Mouse (Mus musculus): ENCODE measurements around the gene Clec4g. TPM values are rescaled to one million over a fixed set of nuclear protein-coding genes. Genes with fewer than 3 reads are reported as not detected.

The Clec4g gene
- polyA plus RNA-seq, 1 experiment from 2014 or later, result 1.8 TPM

Other genes with a start within 250 kb of the Clec4g start
- gene Tex45, start 249.8 kb downstream of the Clec4g start, polyA plus RNA-seq (2016; fragmentation: Nextera tagmentation; extraction: Ambion mirVana), result 0.08 TPM in 1 of 2 replicates, not detected in the other
- 7.9 and 8.1 TPM in 2 replicates for gene Zfp358, start 227.5 kb downstream of the Clec4g start, polyA plus RNA-seq (2016; fragmentation: Nextera tagmentation; extraction: Ambion mirVana)
- 25.7 and 26.9 TPM in 2 replicates for gene Mcoln1, start 220.2 kb downstream of the Clec4g start, polyA plus RNA-seq (2016; fragmentation: Nextera tagmentation; extraction: Ambion mirVana)
- gene Pnpla6, start 205.3 kb downstream of the Clec4g start, polyA plus RNA-seq (2016; fragmentation: Nextera tagmentation; extraction: Ambion mirVana), result 14.7 and 17.1 TPM in 2 replicates
- gene C330021F23Rik, start 152.7 kb downstream of the Clec4g start, polyA plus RNA-seq (2016; fragmentation: Nextera tagmentation; extraction: Ambion mirVana), result 2.3 and 2.9 TPM in 2 replicates
- 2.0 and 2.2 TPM in 2 replicates for gene Camsap3, start 133.4 kb downstream of the Clec4g start, polyA plus RNA-seq (2016; fragmentation: Nextera tagmentation; extraction: Ambion mirVana)
- gene Xab2, start 99.3 kb downstream of the Clec4g start, polyA plus RNA-seq (2016; fragmentation: Nextera tagmentation; extraction: Ambion mirVana), result 42.8 and 43.2 TPM in 2 replicates
- gene Pet100, start 99.1 kb downstream of the Clec4g start, polyA plus RNA-seq (2016; fragmentation: Nextera tagmentation; extraction: Ambion mirVana), result 97.5 and 101 TPM in 2 replicates
- gene Pcp2, start 95.1 kb downstream of the Clec4g start, polyA plus RNA-seq (2016; fragmentation: Nextera tagmentation; extraction: Ambion mirVana), result 0.11 TPM in 1 of 2 replicates, not detected in the other
- 71.7 and 76.5 TPM in 2 replicates for gene Stxbp2, start 89.7 kb downstream of the Clec4g start, polyA plus RNA-seq (2016; fragmentation: Nextera tagmentation; extraction: Ambion mirVana)
- gene Retn, start 64.9 kb downstream of the Clec4g start, polyA plus RNA-seq (2016; fragmentation: Nextera tagmentation; extraction: Ambion mirVana), result 0.14 and 0.20 TPM in 2 replicates
- gene Mcemp1, start 54.9 kb downstream of the Clec4g start, polyA plus RNA-seq (2016; fragmentation: Nextera tagmentation; extraction: Ambion mirVana), result 0.91 and 0.97 TPM in 2 replicates
- 2.8 and 3.2 TPM in 2 replicates for gene Fcor, start 48.3 kb downstream of the Clec4g start, polyA plus RNA-seq (2016; fragmentation: Nextera tagmentation; extraction: Ambion mirVana)
- gene Trappc5, start 44.4 kb downstream of the Clec4g start, polyA plus RNA-seq (2016; fragmentation: Nextera tagmentation; extraction: Ambion mirVana), result 22.1 and 22.8 TPM in 2 replicates
- gene Fcer2a, start 26.5 kb downstream of the Clec4g start, polyA plus RNA-seq (2016; fragmentation: Nextera tagmentation; extraction: Ambion mirVana), result 0.07 TPM in 1 of 2 replicates, not detected in the other
- 0.14 and 0.24 TPM in 2 replicates for gene Cd209a, start 28.3 kb upstream of the Clec4g start, polyA plus RNA-seq (2016; fragmentation: Nextera tagmentation; extraction: Ambion mirVana)
- not detected in 2 replicates for gene Cd209e, start 133.7 kb upstream of the Clec4g start, polyA plus RNA-seq (2016; fragmentation: Nextera tagmentation; extraction: Ambion mirVana)
- not detected in 2 replicates for gene Cd209d, start 157.9 kb upstream of the Clec4g start, polyA plus RNA-seq (2016; fragmentation: Nextera tagmentation; extraction: Ambion mirVana)
- gene Cd209b, start 206.2 kb upstream of the Clec4g start, polyA plus RNA-seq (2016; fragmentation: Nextera tagmentation; extraction: Ambion mirVana), result not detected in 2 replicates
- 0.19 and 0.29 TPM in 2 replicates for gene Cd209c, start 234.1 kb upstream of the Clec4g start, polyA plus RNA-seq (2016; fragmentation: Nextera tagmentation; extraction: Ambion mirVana)